Mouse (Mus musculus) bone marrow macrophage, adult 2 months (primary cell): Measurements from ENCODE around the gene Kcnq1. TPM values are rescaled to one million over a fixed set of nuclear protein-coding genes. Genes with fewer than 3 reads are reported as not detected.

ENCODE experiments used
- H3K27ac ChIP-seq: 2 replicates; pipeline ENCODE4 v1.5.1; 2012; ENCODE audit warnings: low read depth, low read length; ENCODE audit not compliant: insufficient read depth
- H3K4me1 ChIP-seq: 2 replicates; pipeline ENCODE4 v1.6.1; 2012; ENCODE audit warnings: low read length; ENCODE audit not compliant: control insufficient read depth, insufficient read depth
- H3K4me3 ChIP-seq: 2 replicates; pipeline ENCODE4 v1.5.1; 2012; ENCODE audit warnings: mild to moderate bottlenecking, low read length, moderate library complexity; ENCODE audit not compliant: insufficient read depth
- CTCF ChIP-seq: IDR thresholded peaks from 2 replicates; pipeline ENCODE4 v1.5.1; 2012; ENCODE audit warnings: low read depth, mild to moderate bottlenecking, low read length, moderate library complexity
- POLR2A ChIP-seq: IDR thresholded peaks from 2 replicates; pipeline ENCODE4 v1.6.1; 2012; ENCODE audit warnings: mild to moderate bottlenecking, low read depth, low read length, borderline replicate concordance
- polyA plus RNA-seq: library from polyadenylated mRNA; stranded (reverse); fragments of >200 nt; gene quantifications from 2 replicates; pipeline ENCODE4 v1.2.4, GENCODE M21; 2012; ENCODE audit not compliant: missing spikeins, insufficient read depth, insufficient read length

The Kcnq1 gene
- polyA plus RNA-seq: not detected in 2 replicates

GRCm38 (mm10) chr7:143106062-143106461, at the start of gene Kcnq1:
Gene Kcnq1, plus strand, starts transcription at chr7:143106362.
- H3K4me3 ChIP-seq: peak within 1 kb of the TSS; percentile 40
- no peak within 1 kb of the TSS for H3K27ac ChIP-seq
- TF ChIP-seq POLR2A (no peak), CTCF (no peak)
- peaks cover under 1% of the 10 kb centered on the region for H3K4me1 ChIP-seq

- H3K27ac ChIP-seq: 0 out of 2 replicates have a peak overlapping the region, but pooled peaks have one; percentile 83
- TF ChIP-seq POLR2A: no peak
- H3K4me3 ChIP-seq: no peak overlapping the region
- H3K4me1 ChIP-seq: peaks cover 59% of the 10 kb centered on the region
Observed at GRCm38 (mm10) chr7:143057023-143057422, 49.1 kb upstream of the Kcnq1 start.

GRCm38 (mm10) chr7:143057667-143058220, 48.4 kb upstream of the Kcnq1 start:
- TF ChIP-seq CTCF: no peak
- no peak for TF ChIP-seq POLR2A
- Histone ChIP-seq H3K4me3 (peak overlapping the region; percentile 15), H3K4me1 (peaks cover 56% of the 10 kb centered on the region), H3K27ac (peak overlapping the region; percentile 83)

- TF ChIP-seq POLR2A (no peak), CTCF (no peak)
- peak overlapping the region; percentile 18 for H3K4me3 ChIP-seq
- H3K4me1 ChIP-seq: peaks cover 56% of the 10 kb centered on the region
- peak overlapping the region; percentile 83 for H3K27ac ChIP-seq
Observed at GRCm38 (mm10) chr7:143058221-143058697, 47.9 kb upstream of the Kcnq1 start.

- Histone ChIP-seq H3K27ac (peak overlapping the region; percentile 83), H3K4me3 (no peak overlapping the region), H3K4me1 (peaks cover 54% of the 10 kb centered on the region)
- no peak for TF ChIP-seq POLR2A
- 0 out of 2 replicates have a peak, but pooled peaks have one; percentile 31 for TF ChIP-seq CTCF
Observed at GRCm38 (mm10) chr7:143059202-143059870, 46.8 kb upstream of the Kcnq1 start.

GRCm38 (mm10) chr7:143062704-143063103, 43.5 kb upstream of the Kcnq1 start:
- H3K4me1 ChIP-seq: peaks cover 23% of the 10 kb centered on the region
- TF ChIP-seq CTCF (no peak), POLR2A (no peak)
- H3K4me3 ChIP-seq: no peak overlapping the region
- H3K27ac ChIP-seq: no peak overlapping the region

- Histone ChIP-seq H3K4me1 (peaks cover 14% of the 10 kb centered on the region), H3K4me3 (no peak overlapping the region), H3K27ac (no peak overlapping the region)
- TF ChIP-seq CTCF (no peak), POLR2A (no peak)
Observed at GRCm38 (mm10) chr7:143064226-143064625, 41.9 kb upstream of the Kcnq1 start.

GRCm38 (mm10) chr7:143065692-143066091, 40.5 kb upstream of the Kcnq1 start:
- no peak overlapping the region for H3K4me3 ChIP-seq
- TF ChIP-seq POLR2A (no peak), CTCF (no peak)
- peaks cover 4% of the 10 kb centered on the region; the same call in 1 of the 2 replicates for H3K4me1 ChIP-seq
- no peak overlapping the region for H3K27ac ChIP-seq

GRCm38 (mm10) chr7:143067469-143067868, 38.7 kb upstream of the Kcnq1 start:
- TF ChIP-seq POLR2A (no peak), CTCF (no peak)
- Histone ChIP-seq H3K4me3 (no peak overlapping the region), H3K4me1 (peaks cover 4% of the 10 kb centered on the region; the same call in 1 of the 2 replicates), H3K27ac (no peak overlapping the region)

GRCm38 (mm10) chr7:143067897-143068296, 38.3 kb upstream of the Kcnq1 start:
- H3K4me1 ChIP-seq: peaks cover 4% of the 10 kb centered on the region; the same call in 1 of the 2 replicates
- H3K4me3 ChIP-seq: no peak overlapping the region
- TF ChIP-seq CTCF (no peak), POLR2A (no peak)
- no peak overlapping the region for H3K27ac ChIP-seq
